Mouse (Mus musculus) embryonic stem cell, embryonic (primary cell): ENCODE measurements at regions not wholly inside any gene's neighbourhood (a gene's known extent, or its start where the extent isn't known, plus 50 kb on each side); places are given as distances from the start of the nearest gene placed in this dataset.

Experiments
- CTCF ChIA-PET, 4 experiments: fragments of 300-600 bp in 2 of 4; fragments of 350-600 bp in 2 of 4; sonication (Branson Sonifier 250); formaldehyde crosslinking; loops; one replicate each; lab custom pipeline; 2022; ENCODE audit warnings: inconsistent platforms in 2 of 4; lab: Charles Lee
- POLR2A ChIA-PET, 4 experiments: fragments of 300-600 bp in 2 of 4; fragments of 350-600 bp in 2 of 4; sonication (Branson Sonifier 250); formaldehyde crosslinking; loops; one replicate each; lab custom pipeline; 2022; ENCODE audit warnings: antibody characterized with exemption in 4 of 4, inconsistent platforms in 1 of 4; lab: Charles Lee

- POLR2A ChIA-PET: no interaction called here
- CTCF ChIA-PET: no interaction called here
Observed at GRCm38 (mm10) chr3:10697698-10698452, 362.4 kb upstream of the Gm38303 start.

GRCm38 (mm10) chr3:10685501-10685951, 350.0 kb upstream of the Gm38303 start:
- ChIA-PET CTCF (no interaction called here), POLR2A (no interaction called here)

GRCm38 (mm10) chr3:10684885-10685500, 349.5 kb upstream of the Gm38303 start:
- POLR2A ChIA-PET: no interaction called here
- CTCF ChIA-PET: no interaction called here

GRCm38 (mm10) chr3:10681938-10682337, 346.5 kb upstream of the Gm38303 start:
- POLR2A ChIA-PET: no interaction called here

GRCm38 (mm10) chr3:10647975-10648511, 312.6 kb upstream of the Gm38303 start:
- CTCF ChIA-PET: interaction anchor here in 1 of 4 experiments (1.0 kb wide), 1 partner anchor 247 kb away, joined by 3 read pairs; no protein-coding TSS in a partner anchor
- POLR2A ChIA-PET: no interaction called here

More at GRCm38 (mm10) chr3:10681938-10682337, 346.5 kb upstream of the Gm38303 start:
- CTCF ChIA-PET: no interaction called here
